Mouse (Mus musculus) heart, adult 9 months (tissue): ENCODE results near the gene Slfn5.
"Not testable (repeated sequence)": the region's sequence is repeated elsewhere in the genome, so short reads cannot be mapped to it uniquely, and the experiment has no call there.

Source experiments
- DNase-seq, 2 experiments: peaks; one replicate each; pipeline ENCODE4 v3.0.0; 2022; ENCODE audit warnings: low spot score in 2 of 2

Slfn5 gene

GRCm38 (mm10) chr11:82945636-82946035 lies 5.5 kb upstream of the Slfn5 start:
- no peak for DNase-seq

GRCm38 (mm10) chr11:82947457-82947856 lies 3.7 kb upstream of the Slfn5 start:
- DNase-seq = peak in 1 of 2 experiments; percentile 43

GRCm38 (mm10) chr11:82949036-82949435 lies 2.1 kb upstream of the Slfn5 start:
- peak; percentile 57 to 81 for DNase-seq

DNA sequence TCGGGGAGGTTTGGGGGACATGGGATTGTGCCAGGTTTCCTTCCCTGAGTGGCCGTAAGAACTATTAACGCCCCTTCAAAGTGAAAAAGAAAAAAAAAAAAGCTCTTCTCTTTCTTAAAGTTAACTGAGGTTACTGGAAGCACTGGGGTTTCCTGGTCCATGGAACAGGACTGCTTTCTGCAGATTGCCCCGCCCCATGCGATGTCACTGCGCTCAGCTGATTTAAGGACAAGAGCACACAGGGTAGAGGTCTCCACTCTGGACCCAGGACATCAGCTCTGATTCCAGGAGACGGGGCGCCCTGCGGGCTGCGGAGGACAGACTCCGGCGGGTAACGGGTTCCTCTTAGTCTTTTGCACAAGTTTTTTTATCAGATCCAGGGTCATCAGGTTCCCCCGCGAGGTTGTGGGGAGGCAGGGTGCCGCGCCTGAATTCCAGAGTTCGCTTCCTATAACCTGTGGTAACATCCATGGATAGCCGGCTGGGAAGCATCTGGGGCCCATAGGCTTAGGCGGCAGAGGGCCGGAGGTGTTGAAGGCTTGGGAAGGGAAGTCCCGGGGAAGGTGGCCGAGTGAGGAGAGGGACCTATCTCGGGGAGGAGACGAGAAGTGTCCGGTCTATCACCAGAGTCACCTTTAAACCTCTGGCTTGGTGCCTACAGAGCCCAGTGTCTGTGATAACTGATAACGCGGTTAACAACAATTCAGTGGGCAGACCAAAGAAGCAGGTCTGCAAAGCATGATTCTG lies 889 bp downstream of the Slfn5 start:
- peak; percentile 85 to 88 for DNase-seq

DNA sequence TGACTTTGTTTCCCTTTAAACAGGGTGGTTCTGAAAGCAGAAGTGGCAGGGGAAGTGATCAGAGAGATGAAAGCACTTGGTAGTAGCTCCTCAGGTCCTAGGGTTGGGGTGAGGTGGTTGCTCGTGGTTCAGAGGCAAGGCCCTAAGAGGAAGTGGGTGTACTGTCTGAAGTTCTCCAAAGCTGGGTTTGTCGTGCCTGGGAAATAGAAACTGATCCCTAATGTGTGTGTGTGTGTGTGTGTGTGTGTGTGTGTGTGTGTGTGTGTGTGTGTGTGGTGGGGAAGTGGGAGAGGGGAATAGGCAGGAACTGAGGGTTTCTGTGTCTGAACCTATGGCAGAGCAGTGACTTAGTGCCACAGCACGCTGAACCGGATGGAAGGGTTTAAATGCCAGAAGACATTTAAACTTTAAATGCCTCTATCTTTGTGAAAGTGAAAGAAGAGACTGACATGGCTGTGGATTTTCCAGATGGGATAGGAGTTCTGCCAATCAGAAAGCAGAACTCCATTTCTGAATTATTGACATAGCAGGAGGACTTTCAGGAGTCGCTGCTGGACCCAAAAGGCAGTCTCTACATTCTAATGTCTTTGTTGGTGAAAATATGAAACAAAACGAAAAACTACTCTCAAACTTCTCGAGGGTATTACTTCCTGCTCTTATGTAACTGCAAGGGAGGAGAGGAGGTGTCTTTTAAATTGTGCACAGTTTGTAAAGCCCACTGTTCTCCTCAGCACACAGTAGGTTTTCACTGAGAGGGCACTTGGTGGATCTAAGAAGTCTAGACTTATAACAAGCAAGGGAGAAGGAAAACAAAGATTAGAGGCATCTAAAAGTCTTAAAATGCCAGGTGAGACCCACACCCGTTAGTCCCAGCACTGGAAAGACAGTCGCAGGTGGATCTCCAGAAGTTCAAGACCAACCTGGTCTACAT lies 1.7 kb downstream of the Slfn5 start:
- peak in 1 of 2 experiments; percentile 58 for DNase-seq

- DNase-seq = no peak
These were observed 3.5 kb downstream of the Slfn5 start for GRCm38 (mm10) chr11:82954631-82955030.

DNA sequence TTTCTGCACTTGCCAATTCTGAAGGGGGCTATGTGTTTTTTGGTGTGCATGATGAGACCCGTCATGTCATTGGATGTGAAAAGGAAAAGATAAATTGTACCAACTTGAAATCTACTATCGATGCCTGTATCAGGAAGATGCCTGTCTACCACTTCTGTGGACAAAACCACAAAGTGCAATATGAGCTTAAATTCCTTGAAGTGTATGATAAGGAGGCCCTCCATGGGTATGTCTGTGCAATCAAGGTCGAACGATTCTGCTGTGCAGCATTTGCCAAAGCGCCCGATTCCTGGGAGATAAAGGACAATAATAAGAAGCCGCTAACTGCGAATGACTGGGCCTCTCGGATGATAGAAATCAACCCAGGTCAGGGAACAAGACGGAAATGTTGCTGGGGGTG lies 5.8 kb downstream of the Slfn5 start:
- no peak for DNase-seq

GRCm38 (mm10) chr11:82959613-82960012 lies 8.5 kb downstream of the Slfn5 start:
- DNase-seq = peak; percentile 52 to 67

DNA sequence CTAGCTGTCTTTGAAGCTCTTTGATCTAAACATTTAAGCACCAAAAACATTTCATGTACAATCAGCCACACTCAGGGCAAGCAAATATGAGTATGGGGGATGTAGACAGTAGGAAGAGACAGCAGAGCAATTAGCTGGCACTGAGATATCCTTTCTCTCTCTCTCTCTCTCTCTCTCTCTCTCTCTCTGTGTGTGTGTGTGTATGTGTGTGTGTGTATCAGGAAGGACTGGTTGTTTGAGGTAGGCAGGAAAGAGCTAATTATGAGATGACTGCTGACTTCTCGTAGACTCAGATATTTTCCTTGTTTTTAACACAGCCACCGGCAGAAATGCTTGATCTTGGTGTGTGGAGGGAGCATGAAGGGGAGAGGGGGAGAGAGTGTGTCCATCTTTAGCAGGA lies 10.6 kb downstream of the Slfn5 start:
- DNase-seq = no peak

- no peak for DNase-seq
These were observed 11.1 kb downstream of the Slfn5 start for GRCm38 (mm10) chr11:82962215-82962614.

DNA sequence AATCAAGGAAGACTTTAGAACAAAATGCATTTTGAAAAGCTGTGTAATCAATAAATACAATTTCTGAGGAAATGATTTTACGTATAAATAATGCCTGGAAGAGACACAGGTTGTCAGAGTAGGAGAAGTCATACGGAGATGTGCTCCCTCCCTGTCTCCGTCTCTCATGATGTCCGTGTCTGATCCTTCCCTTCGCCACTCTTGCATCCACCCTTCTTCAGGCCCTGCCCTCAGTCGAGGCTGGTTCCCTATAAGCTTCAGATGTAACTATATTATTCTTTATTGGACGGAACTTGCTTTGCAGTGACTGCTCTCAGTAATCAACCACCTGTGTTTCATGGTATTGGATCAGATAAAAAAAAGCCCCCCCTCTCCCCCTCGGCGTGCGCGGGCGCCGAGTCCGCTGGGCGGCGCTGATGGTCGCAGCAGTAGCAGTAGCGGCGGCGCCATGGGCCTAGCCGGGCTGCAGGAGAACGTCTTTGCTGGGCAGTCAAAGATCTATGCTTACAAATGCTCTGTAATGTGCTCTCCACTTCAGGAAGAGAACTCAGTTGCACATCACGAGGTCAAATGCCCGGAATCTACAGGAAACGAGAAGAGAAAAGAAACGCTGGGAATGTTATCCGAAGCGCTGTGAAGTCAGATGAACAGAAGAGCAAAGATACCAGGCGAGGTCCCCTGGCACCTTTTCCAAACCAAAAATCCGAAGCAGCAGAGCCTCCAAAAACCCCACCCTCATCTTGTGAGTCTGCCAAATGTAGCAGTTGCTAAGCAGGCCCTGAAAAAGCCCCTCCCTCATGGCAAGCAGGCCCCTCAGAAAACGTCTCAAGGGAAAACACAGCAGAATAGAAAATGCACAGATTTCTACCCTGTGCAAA lies 19.8 kb downstream of the Slfn5 start:
- no peak for DNase-seq

DNA sequence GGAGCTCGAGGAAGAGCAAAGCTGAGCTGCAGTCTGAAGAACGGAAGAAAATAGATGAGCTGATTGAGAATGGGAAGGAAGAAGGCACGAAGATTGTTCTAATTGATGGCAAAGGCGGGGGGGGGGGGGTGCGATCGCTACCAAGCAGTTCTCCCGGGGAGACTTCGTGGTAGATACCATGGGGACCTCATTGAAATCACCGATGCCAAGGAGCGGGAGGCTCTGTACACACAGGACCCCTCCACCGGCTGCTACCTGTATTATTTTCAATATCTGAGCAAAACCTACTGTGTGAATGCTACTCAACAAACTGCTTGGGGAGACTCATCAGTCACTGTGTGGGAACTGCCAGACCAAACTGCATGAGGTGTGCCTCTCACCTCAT lies 20.4 kb downstream of the Slfn5 start:
- DNase-seq = no peak

DNA sequence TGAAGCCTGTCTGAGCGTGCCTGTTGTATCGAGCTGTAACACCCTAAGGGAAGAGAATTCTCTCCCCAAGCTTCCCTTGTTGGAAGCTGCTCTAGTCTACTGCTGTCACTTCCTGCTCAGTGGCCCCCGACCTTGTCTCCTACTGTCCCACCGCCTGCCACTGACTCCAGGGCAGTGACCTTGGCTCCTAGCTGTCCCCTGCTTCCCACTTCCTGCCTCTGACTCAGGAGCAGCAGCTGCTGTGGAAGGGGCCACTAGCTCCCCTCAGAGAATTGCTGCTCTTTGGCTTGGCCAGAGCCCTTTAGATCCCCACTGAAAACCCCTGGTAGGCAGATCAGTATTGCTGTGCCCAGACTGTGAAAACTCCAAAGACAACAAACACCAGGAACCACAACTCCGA lies 22.8 kb downstream of the Slfn5 start:
- DNase-seq = peak in 1 of 2 experiments; percentile 48

GRCm38 (mm10) chr11:82982409-82982808 lies 31.3 kb downstream of the Slfn5 start:
- DNase-seq = not testable (repeated sequence)

DNA sequence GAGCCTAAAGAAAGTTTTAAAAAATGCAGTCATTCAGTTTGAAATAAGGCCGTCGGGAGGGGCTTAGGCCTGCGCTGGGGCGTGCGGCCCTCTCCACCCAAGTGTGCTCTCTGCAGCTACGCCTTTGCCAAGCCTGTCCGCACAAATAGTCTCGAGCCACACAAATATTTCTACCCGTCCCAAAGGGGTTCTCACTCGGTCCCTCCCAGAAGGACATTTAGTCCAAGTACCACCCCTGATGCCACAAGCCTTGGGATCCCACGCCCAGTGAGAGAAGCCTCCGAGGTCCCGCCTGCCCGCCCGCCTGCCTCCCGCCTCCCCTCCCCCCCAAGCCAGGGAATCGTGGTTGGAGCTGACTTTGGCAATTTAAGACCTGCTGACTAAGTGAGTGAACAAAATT lies 32.0 kb downstream of the Slfn5 start:
- DNase-seq = no peak

GRCm38 (mm10) chr11:82987621-82988020 lies 36.5 kb downstream of the Slfn5 start:
- no peak for DNase-seq

GRCm38 (mm10) chr11:82989357-82989756 lies 38.2 kb downstream of the Slfn5 start:
- no peak for DNase-seq

- peak; percentile 27 to 29 for DNase-seq
These were observed 39.6 kb downstream of the Slfn5 start for GRCm38 (mm10) chr11:82990612-82991385.

GRCm38 (mm10) chr11:82991469-82992166 lies 40.5 kb downstream of the Slfn5 start, which contains the start of gene Slfn9:
TSS of gene Slfn9 (minus strand) at chr11:82991830.
- DNase-seq = peak; percentile 51 to 68

DNA sequence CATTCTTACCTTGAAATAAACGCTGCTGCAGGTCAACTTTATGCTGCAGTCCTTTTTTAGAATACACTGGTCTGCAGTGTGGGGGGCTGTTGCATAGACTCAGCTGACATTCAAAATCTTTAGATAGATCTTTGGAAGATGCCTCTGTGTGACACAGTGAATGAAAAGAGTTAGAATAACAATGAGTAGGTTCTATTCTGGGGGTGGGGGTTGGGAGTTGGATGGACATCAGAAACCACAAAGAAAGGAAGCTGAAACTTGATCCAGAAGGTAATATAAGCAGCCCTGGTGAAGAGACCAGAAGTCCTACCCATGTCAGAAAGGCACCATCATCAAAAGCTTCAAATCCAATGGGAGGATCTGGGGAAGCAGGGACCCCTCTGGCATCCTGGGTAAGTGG lies 62.2 kb downstream of the Slfn5 start:
- DNase-seq = no peak
